Comparison of ENCODE assay signal across 13 mouse cellular contexts in the genomic region with DNA sequence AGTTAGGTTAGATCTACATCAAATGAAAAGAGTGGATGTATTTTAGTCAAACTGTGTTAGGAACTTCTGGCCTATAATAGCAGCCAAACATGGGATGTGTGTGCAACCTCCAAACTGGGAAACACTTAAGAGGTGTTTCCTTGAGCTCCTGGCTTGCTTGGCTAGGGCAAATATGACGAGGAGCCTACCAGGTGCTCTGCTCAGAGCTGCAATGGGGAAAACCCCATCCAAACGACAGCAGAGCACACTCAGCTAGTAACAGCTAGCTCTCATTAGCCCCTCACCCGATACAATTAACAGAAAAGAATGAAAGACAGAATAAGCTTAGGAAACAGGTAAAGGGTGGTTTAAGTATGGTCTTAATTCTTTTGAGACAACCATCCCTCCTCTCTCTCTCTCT.
"Had no signal": no experiment of that assay in that cellular context is flagged by ENCODE, and none has a peak within 500 bp of the region (broad histone marks: within the 10 kb centered on the region; RNA-seq: fewer than 3 reads in every experiment).

No protein-coding gene starts in this region.

- H3K4me3 ChIP-seq: liver, embryonic 15.5 days; midbrain, embryonic 13.5 days; neural tube, embryonic 15.5 days had no signal

- H3K27me3 ChIP-seq: liver, embryonic 15.5 days; midbrain, embryonic 13.5 days; neural tube, embryonic 15.5 days had no signal

- H3K4me1 ChIP-seq: liver, embryonic 15.5 days had no signal

- ATAC-seq: lung, postnatal 0 days; midbrain, embryonic 13.5 days had no signal

- DNase-seq: kidney, postnatal 36 days; left cerebral cortex, postnatal 4 days; lung, adult 2 months; lung, postnatal 36 days; right cerebral cortex, adult 18-20 months; right cerebral cortex, postnatal 25 days; thymus, postnatal 4 days had no signal

- H3K36me3 ChIP-seq: liver, embryonic 15.5 days; midbrain, embryonic 13.5 days; neural tube, embryonic 15.5 days had no signal

- H3K4me2 ChIP-seq: liver, embryonic 11.5 days; liver, embryonic 15.5 days; midbrain, embryonic 13.5 days; neural tube, embryonic 15.5 days had no signal

- H3K9me3 ChIP-seq: liver, embryonic 15.5 days; midbrain, embryonic 13.5 days; neural tube, embryonic 15.5 days had no signal

- H3K27ac ChIP-seq: kidney, postnatal 0 days; liver, embryonic 15.5 days; midbrain, embryonic 13.5 days; neural tube, embryonic 15.5 days had no signal

- H3K9ac ChIP-seq: liver, embryonic 15.5 days; midbrain, embryonic 13.5 days; neural tube, embryonic 15.5 days had no signal
